Mouse (Mus musculus): ENCODE measurements at regions not wholly inside any gene's neighbourhood (a gene's known extent, or its start where the extent isn't known, plus 50 kb on each side); places are given as distances from the start of the nearest gene placed in this dataset.
A peak's percentile ranks its signal among the peaks of the same experiment; 100 is the strongest.

DNA sequence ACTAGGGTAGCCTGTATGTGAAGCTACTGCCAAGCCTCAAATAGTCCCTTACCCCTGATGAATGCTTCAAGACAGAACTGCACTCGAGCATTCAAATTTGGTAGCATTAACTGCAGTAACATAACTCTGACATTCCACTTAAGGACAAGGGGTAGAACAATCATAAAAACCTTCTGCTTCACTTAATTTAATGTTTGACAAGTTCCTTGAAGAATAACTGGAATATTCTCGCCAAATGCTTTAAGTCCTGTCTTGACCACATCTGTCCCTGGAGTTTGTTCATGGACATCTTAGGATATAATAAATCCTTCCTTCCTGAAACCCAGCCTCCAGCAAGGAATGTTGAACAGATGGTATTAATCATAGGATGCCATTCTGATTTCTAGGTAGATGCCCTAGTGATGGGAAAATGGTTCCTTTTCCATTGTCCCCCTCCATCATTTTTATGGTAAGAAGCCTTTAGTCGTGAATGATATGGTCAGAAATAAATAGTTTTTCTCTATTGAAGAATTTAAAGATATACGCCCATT is 154.7 kb upstream of the Gm15217 start:
- 0 out of 2 replicates have a peak, but pooled peaks cover 5% of the 10 kb centered on the region for H3K4me1 ChIP-seq (ENCODE audit: control insufficient read depth, insufficient read depth, low read length)
- no peak overlapping the region for H3K4me3 ChIP-seq (ENCODE audit: insufficient read depth, low read length)
- TF ChIP-seq CTCF (IDR thresholded peaks at IDR 0.05; ENCODE audit: borderline replicate concordance, insufficient read depth, low read length) (no peak), POLR2A (IDR thresholded peaks at IDR 0.05; ENCODE audit: low read depth, low read length) (no peak)
- peak overlapping the region; percentile 52; the same call in 1 of the 2 replicates for H3K27ac ChIP-seq (ENCODE audit: insufficient read depth, low read length)

DNA sequence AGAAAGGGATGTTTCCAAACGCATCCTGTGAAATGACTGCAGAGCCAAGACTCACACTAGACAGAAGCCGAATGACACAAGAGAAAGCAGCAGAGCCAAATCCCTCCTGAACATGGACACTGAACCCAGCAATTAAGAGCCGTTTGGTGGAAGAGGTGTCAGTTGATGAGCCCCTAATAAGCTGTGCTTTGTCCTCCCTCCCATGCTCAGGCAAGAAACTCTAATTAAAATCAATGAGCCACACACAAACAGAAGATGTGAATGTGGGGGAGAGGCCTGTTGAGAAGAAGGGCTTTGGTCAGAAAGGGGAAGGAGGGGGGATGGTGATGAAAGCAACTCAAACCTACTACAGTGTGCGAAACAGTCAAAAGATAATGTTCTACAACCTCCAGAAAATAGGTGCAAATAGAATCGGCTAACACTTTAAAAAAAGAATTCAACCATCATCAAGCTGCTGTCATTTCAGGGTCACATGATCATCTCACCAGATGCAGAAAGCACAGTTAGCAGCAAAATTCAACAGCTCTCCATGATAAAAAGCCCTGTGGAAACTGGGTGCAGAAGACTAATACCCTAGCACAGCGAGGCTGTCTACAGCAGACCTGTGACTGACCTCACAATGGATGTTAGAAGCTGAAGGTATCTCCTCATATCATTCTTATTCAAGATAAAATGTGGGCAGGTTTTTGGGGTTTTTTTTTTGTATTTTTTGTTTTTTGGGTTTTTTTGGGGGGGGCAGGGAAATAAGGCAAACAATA is 153.2 kb upstream of the Gm15217 start:
- no peak overlapping the region for H3K4me3 ChIP-seq (ENCODE audit: insufficient read depth, low read length)
- H3K27ac ChIP-seq (ENCODE audit: insufficient read depth, low read length): no peak overlapping the region
- TF ChIP-seq POLR2A (IDR thresholded peaks at IDR 0.05; ENCODE audit: low read depth, low read length) (no peak), CTCF (IDR thresholded peaks at IDR 0.05; ENCODE audit: borderline replicate concordance, insufficient read depth, low read length) (no peak)
- H3K4me1 ChIP-seq (ENCODE audit: control insufficient read depth, insufficient read depth, low read length): 0 out of 2 replicates have a peak, but pooled peaks cover 5% of the 10 kb centered on the region

DNA sequence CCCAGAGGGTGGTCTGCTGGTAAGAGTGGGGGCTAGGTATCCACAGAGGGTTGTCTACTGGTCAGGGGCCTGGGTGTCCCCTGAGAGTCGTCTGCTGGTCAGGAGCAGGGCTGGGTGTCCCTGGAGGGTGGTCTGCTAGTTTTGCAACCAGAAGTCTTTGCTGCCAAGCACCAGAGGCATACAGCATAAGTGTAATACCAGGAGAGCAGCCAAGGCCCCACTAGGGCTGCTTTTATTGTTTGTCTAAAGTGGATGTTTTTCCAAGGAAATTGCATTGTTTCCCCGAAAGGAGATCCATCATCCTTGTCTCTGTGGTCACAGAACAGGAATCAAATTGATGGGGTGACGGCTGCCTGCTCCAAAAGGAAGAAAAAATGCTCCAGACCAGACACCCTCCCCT is 145.2 kb upstream of the Gm15217 start:
- TF ChIP-seq POLR2A (IDR thresholded peaks at IDR 0.05; ENCODE audit: low read depth, low read length) (no peak), CTCF (IDR thresholded peaks at IDR 0.05; ENCODE audit: borderline replicate concordance, insufficient read depth, low read length) (no peak)
- H3K27ac ChIP-seq (ENCODE audit: insufficient read depth, low read length): no peak overlapping the region

DNA sequence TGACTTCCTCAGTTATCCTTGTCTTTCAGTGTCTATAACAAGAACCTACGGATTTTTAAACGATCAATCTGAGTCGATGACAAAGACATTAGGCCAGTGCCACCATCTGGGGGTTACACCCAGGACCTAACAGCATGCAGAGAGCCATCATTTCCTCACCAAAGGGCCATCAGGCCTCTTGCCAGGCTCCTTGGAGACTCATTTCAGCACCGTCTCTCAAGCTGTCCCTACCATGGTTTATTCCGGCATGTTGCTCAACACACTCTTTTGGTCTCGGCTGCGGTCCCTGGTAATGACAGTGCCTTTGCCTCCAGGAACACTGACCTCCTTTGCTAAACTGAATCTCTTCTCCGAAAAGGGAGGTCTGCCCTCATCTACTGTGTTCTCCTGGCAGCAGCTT is 144.4 kb upstream of the Gm15217 start:
- TF ChIP-seq POLR2A (IDR thresholded peaks at IDR 0.05; ENCODE audit: low read depth, low read length): no peak
- TF ChIP-seq CTCF (IDR thresholded peaks at IDR 0.05; ENCODE audit: borderline replicate concordance, insufficient read depth, low read length): no peak
- H3K4me3 ChIP-seq (ENCODE audit: insufficient read depth, low read length): no peak overlapping the region
- no peaks in the 10 kb centered on the region; the same call in 1 of the 2 replicates for H3K4me1 ChIP-seq (ENCODE audit: control insufficient read depth, insufficient read depth, low read length)
- no peak overlapping the region for H3K27ac ChIP-seq (ENCODE audit: insufficient read depth, low read length)

More for the DNA sequence above, 145.2 kb upstream of the Gm15217 start:
- Histone ChIP-seq H3K4me1 (ENCODE audit: control insufficient read depth, insufficient read depth, low read length) (no peaks in the 10 kb centered on the region; the same call in 1 of the 2 replicates), H3K4me3 (ENCODE audit: insufficient read depth, low read length) (no peak overlapping the region)

DNA sequence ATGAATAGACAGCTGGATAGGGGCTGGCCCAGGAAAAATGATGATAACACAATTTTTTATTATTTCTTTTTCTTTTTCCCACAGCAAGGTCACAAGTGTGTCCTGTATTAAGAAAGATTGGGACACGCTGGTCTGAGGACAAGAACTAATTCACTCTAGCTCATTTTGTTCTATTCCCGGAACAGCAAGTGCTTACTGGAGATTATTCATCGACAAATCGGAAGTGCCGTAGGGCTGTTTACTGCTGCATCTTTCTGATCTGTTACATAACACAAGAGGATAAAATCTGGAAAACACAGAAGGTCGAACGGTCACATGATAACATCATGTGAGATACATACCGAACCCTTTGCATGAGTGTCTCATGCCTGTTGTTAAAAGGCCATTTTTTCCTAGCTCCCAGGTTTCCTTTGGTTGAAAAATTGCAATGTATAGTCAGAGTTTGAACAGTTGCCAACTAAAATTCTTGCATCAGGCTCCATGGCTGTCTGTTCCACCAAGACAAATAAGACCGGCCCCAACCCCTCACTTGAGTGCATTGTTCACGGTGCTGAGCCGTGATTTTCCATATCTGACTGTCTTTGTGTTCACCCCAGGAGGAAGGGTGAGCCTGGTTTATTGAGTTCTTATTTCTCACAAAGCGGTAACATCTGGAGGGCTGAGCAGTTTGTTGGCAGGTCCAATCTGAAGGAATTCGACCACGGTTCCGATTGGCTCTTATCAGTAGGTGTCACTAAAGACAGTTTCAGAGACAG is 139.0 kb upstream of the Gm15217 start:
- TF ChIP-seq CTCF (IDR thresholded peaks at IDR 0.05; ENCODE audit: borderline replicate concordance, insufficient read depth, low read length) (no peak), POLR2A (IDR thresholded peaks at IDR 0.05; ENCODE audit: low read depth, low read length) (no peak)
- Histone ChIP-seq H3K4me1 (ENCODE audit: control insufficient read depth, insufficient read depth, low read length) (0 out of 2 replicates have a peak, but pooled peaks cover 4% of the 10 kb centered on the region), H3K4me3 (ENCODE audit: insufficient read depth, low read length) (no peak overlapping the region), H3K27ac (ENCODE audit: insufficient read depth, low read length) (peak overlapping the region; percentile 22)

DNA sequence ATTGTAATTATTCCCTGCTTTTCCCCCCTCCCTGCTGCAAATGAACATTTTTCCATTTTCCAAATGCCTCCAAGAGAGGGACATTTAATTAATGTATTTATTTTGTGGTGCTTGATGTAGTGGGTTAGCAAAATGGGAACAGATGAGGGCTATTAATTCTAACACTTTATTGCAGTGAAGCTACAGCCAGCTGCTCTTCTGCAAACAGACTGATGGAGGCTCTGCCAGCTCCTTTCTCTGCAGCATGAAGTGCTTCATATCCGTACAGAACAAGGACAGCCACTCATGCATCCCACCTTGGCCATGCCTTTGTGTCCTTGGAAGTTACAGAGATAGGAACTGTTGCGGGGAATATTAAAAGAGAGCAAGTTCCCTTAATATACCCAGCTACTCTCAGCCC is 138.3 kb upstream of the Gm15217 start:
- Histone ChIP-seq H3K4me1 (ENCODE audit: control insufficient read depth, insufficient read depth, low read length) (0 out of 2 replicates have a peak, but pooled peaks cover 4% of the 10 kb centered on the region), H3K4me3 (ENCODE audit: insufficient read depth, low read length) (no peak overlapping the region), H3K27ac (ENCODE audit: insufficient read depth, low read length) (no peak overlapping the region)
- TF ChIP-seq CTCF (IDR thresholded peaks at IDR 0.05; ENCODE audit: borderline replicate concordance, insufficient read depth, low read length): no peak
- no peak for TF ChIP-seq POLR2A (IDR thresholded peaks at IDR 0.05; ENCODE audit: low read depth, low read length)

DNA sequence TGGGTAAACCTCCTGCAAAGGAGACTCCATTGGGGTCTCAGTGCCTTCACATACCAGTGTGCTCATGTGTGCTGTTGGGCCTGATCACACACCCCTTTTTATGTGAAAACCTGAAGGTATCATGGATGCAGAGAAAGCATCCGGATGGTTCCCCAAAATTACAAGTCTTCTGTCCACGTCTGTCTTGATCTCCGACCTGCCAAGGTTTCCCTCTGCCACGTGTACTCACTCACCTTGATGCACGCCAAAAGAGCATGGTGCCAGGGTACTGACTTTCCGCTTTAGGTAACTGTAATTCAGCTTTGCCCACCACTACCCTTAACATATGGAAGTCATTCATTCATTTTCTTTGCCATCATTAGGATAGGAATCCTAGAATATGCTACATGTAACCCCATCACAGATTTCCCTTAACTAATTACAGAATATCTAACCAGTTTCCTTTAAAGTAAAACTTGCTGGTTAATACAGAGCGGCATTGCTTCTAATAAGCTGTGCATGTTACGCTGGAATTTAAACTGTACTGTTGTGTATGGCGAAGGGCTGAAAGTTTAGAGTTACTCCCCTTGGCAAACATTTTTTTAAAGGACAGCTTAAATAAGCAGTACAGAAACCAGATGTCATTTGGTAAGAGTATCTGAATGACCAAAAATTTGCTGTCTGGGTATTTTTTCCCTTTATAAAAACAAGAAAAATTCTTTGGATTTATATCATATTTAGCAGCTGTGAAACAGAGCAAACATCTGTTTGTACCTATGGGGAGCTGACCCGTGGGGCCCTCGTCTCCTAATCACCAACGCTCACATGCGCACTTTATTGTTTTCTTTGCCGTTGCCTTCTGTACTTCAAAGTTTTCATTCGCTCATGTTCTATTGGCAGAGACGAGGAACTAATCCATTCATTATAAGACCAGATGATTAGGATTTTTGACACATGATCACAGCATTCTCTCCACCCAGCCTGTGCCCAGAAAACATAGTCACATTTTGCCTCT is 131.4 kb upstream of the Gm15217 start:
- Histone ChIP-seq H3K27ac (ENCODE audit: insufficient read depth, low read length) (no peak overlapping the region; the same call in 1 of the 2 replicates), H3K4me3 (ENCODE audit: insufficient read depth, low read length) (no peak overlapping the region), H3K4me1 (ENCODE audit: control insufficient read depth, insufficient read depth, low read length) (0 out of 2 replicates have a peak, but pooled peaks cover 3% of the 10 kb centered on the region)
- TF ChIP-seq POLR2A (IDR thresholded peaks at IDR 0.05; ENCODE audit: low read depth, low read length) (no peak), CTCF (IDR thresholded peaks at IDR 0.05; ENCODE audit: borderline replicate concordance, insufficient read depth, low read length) (no peak)

DNA sequence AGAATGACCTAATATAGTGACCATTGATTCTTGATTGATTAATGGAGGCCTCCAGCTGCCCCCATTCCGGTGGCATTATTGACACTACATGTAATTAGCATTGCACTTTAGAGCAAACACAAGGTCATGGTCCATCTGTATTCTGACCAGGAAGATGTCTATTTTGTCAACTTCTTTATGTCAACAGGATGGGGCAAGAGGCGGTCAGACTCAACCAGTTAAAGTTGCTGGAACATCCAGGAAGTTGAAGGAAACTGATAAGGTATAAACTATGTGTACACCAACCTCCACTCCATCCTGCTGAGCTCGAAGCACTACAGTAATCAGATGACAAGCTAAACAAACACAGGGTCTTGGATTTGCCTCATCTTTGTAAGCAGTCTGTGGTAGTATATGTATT is 130.1 kb upstream of the Gm15217 start:
- Histone ChIP-seq H3K4me1 (ENCODE audit: control insufficient read depth, insufficient read depth, low read length) (0 out of 2 replicates have a peak, but pooled peaks cover 3% of the 10 kb centered on the region), H3K27ac (ENCODE audit: insufficient read depth, low read length) (no peak overlapping the region), H3K4me3 (ENCODE audit: insufficient read depth, low read length) (no peak overlapping the region)
- no peak for TF ChIP-seq POLR2A (IDR thresholded peaks at IDR 0.05; ENCODE audit: low read depth, low read length)
- no peak for TF ChIP-seq CTCF (IDR thresholded peaks at IDR 0.05; ENCODE audit: borderline replicate concordance, insufficient read depth, low read length)

DNA sequence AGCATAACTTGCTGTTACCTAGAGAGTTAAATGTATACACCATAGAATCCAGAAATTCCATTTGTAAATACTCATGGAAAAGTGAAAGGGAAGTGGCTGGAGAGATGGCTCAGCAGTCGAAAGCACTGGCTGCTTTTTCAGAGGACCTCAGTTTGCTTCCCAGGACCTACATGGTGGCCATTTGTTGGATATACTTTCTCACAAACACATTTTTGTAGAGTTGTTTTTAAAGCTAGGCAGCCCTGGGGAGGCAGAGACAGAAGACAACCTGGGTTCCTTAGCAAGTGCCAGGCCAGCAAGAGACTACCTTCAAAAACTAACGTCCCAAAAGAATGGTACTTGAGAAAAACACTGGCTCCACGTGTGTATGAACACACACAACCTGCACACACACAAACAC is 124.0 kb upstream of the Gm15217 start:
- no peak overlapping the region for H3K4me3 ChIP-seq (ENCODE audit: insufficient read depth, low read length)
- TF ChIP-seq CTCF (IDR thresholded peaks at IDR 0.05; ENCODE audit: borderline replicate concordance, insufficient read depth, low read length) (no peak), POLR2A (IDR thresholded peaks at IDR 0.05; ENCODE audit: low read depth, low read length) (no peak)

More for the DNA sequence above, 124.0 kb upstream of the Gm15217 start:
- Histone ChIP-seq H3K4me1 (ENCODE audit: control insufficient read depth, insufficient read depth, low read length) (peaks cover 3% of the 10 kb centered on the region), H3K27ac (ENCODE audit: insufficient read depth, low read length) (no peak overlapping the region)
